Mouse (Mus musculus): Measurements from ENCODE around the gene Malsu1.

Gene Malsu1

GRCm38 (mm10) chr6:49077894-49078293, 4.3 kb downstream of the Malsu1 start:
- DNase-seq = no peak

DNA sequence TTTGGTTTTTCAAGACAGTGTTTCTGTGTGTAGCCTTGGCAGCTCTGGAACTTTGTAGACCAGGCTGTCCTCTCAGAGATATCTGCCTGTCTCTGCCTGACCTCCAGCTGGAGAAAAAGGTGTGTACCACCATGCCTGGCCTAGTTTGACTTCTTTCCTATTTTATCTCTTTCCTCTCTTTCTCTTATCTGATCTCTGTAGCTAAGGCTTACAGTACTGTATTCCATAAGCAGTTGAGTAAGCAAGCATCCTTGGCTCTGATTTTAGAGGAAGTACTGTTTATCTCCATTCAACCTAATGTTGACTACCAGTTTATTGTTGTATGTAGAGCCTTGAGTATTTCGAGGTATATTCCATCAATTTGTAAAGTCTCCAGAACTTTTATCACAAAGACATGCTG, 5.7 kb downstream of the Malsu1 start:
- no peak for DNase-seq

DNA sequence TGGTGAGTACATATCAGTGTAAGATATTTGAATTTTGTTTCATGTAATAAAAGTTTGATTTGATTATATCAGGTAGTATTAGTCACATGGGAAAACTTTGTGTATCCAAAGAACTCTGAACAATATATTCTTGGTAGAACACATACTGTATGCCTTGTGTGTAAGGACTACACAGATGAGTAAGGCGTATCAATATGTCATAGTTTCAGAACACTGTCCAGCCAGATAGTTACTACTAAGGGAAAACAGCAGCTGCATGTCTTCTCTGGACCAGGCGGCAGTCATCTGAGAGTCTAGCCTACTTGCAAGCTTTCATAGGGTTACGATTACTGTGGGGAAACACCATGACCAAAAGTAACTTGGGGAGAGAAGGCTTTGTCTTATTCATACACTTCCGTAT, 9.4 kb downstream of the Malsu1 start:
- DNase-seq = no peak

GRCm38 (mm10) chr6:49094968-49095367, 21.4 kb downstream of the Malsu1 start:
- no peak for DNase-seq

- no peak for DNase-seq
Observed at GRCm38 (mm10) chr6:49096421-49096820, 22.8 kb downstream of the Malsu1 start.

DNA sequence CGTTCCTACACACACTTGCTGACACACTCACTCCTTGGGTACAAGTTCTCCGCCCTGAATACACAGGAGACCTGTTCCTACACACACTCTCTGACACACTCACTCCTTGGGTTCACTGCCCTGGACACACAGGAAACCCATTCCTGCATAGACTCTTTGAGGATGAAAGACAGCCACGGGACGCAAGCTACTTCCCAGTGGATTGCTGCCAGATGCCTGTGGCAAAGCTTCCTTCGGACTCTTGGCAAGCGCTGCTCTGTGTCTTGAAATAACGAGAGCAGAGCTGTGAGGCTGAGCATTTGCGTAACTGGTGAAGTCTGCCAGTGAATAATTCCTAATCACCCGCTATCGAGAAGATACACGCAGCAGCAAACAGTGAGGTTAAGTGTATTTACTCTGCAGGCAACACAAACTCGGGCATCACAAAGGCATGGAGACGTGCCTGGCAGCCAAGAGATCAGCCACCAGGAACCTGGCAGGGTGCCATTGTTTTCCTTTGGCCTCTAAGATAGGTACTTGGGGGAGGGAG, 23.4 kb downstream of the Malsu1 start:
- DNase-seq = peak in 1 of 2 experiments; percentile 9

DNA sequence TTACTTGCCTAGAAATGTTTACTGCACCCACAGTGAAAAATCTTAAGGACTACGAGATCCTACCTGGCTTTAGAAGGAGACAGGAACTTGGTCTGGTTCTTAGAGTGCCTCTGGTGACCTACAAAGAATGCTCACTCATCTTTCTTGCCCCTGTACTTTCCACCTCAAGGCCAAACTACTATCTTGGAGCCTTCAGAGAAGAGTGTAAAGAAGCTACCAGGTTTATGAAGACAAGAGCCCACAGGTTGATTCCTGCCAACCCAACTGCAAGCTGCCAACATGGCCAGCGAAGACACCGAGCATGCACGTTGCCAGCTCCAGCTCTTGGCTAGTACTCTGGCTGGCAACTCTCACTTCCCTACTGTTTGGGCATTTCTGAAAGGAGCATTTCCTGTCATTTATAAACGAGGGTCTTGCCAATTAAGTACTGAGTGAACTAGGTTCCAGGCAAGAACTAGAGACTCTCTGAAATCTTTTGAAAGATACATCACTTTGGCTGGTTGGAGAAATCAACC, 24.1 kb downstream of the Malsu1 start:
- DNase-seq = no peak

- DNase-seq = no peak
Observed at GRCm38 (mm10) chr6:49099086-49099485, 25.5 kb downstream of the Malsu1 start.

- DNase-seq = no peak
Observed at GRCm38 (mm10) chr6:49106746-49107500, 33.3 kb downstream of the Malsu1 start.

DNA sequence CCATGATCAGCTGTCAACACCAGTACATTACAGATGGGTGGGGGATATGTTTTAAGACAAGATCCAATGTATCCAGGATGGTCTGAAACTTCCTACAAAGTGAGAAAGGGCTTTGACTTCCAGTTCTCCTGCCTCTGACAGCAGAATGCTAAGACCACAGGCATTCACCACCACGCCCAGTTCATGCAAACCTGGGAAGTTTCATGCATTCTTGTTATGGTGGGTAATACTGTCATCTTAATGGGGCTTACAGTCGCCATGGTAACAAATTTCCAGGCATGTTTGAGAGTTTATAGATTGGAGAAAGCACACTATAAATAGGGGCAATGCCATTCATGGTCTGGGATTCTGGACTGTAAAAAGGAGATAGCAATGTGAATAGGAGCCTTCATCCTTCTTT, 35.6 kb downstream of the Malsu1 start:
- DNase-seq = no peak

DNA sequence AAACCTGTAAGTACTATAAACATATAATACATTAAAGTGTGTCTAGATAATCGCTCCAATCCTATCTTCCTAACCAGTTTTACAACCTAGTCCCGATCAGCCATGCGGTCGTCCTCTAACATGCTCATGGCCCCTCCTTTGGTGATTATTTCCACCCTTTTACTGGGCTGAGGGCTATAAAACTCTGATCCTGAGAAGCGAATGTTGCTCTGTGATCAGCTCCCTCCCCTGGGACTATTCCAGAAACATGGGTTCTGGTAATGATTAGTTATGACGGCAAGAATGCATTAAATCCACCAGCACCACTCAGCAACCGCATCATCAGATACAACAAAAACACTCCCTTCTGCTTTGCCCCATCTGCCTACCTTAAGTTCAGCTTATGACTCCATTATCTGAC, 40.3 kb downstream of the Malsu1 start:
- DNase-seq = no peak

GRCm38 (mm10) chr6:49114457-49114856, 40.9 kb downstream of the Malsu1 start:
- no peak for DNase-seq

DNA sequence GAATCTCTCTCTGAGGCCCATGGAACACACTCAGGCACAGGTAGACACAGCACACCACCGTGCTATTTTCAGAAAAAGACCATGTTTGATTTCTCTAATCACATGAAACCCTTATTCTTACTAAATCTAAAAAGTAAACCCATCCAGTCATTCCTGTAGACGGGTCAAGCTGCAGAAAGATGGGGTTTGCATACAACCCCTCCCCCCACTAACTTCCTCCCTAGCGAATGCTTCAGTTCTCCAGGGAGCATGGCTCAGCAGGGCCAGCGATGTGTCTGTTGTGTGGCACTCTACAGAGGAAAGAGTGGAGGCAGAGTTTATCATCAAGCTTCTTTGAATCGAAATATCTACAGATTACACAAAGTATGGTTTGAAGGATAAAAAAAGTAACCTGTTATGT, 42.0 kb downstream of the Malsu1 start:
- no peak for DNase-seq

DNA sequence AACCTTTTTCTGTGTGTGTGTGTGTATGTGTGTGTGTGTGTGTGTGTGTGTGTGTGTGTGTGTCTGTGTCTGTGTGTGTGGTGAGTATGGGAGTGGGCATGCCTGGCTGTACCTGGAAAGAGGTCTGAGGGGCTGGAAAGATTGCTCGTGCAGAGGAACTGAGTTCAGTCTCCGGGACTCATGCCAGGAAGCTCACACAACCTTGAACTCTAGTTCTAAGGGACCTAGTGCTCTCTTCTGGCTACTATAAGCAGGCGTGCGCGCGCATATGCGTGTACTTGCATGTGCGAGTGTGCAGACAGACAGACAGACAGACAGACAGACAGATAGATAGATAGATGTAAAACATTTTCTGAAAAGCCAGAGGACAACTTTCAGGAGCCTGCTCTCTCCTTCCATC, 42.6 kb downstream of the Malsu1 start:
- DNase-seq = no peak

- no peak for DNase-seq
Observed at GRCm38 (mm10) chr6:49118446-49118845, 44.9 kb downstream of the Malsu1 start.

DNA sequence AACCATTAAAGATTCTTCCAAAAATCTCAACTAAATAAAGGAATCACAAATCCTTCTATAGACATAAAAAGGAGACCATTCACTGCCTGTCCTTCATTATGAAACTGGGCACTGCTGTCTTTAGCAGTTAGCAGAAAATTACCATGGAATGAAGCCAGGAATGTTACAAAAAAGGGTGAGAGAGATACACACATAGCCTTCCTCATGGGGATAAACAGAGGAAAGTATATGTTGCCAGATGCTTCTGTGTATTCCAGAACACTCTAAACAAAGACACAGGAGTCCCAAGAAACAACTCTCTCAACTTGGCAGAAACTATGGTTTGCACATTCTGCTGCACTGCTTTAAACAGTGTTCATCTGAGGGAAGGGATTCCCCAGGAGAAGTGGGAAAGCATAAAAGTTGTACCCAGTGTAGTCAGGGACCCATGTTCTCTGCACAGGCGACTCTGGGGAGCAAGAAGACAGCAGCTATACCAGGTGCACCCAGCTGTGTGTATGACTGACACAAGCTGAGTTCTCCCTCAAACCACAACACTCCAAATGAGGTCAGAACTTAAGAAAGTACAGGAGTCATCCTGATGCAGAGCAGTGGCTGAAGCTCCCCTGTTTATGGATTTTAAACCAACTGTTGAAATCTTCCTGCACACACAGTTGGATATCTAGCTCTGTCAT, 46.0 kb downstream of the Malsu1 start:
- DNase-seq = peak in 1 of 2 experiments; percentile 15

DNA sequence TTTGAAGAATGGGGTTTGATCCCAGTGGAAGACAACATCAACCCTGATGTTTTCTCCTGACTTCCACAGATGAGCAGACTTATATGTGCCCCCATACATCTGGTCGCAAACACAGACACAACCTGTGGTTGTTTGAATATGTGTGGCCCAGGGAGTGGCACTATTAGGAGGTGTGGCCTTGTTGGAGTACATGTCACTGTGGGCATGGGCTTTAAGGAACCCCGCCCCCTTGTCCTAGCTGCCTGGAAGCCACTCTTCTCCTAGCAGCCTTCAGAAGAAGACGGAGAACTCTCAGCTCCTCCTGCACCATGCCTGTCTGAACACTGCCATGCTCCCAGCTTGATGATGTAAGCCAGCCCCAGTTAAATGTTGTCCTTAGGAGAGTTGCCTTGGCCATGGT, 46.8 kb downstream of the Malsu1 start:
- DNase-seq = no peak

DNA sequence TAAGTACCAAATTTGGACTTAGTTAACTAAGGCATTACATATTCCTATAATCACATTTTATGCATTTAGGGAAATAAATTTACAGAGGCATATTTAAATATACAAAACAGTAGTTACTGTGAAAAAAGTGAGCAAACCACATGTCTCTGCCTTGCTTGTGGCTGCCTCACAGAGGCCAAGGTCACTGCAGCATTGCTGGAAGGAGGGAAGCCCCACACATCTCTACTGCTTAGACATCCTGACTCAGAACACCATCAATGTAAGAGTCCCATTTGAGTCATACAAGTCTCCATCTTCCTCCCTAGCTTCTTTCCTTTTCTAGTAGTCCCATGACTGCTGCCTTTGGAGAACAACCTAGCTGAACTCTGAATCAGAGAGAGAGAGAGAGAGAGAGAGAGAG, 56.7 kb downstream of the Malsu1 start:
- no peak for DNase-seq

GRCm38 (mm10) chr6:49131855-49132254, 58.3 kb downstream of the Malsu1 start:
- no peak for DNase-seq

DNA sequence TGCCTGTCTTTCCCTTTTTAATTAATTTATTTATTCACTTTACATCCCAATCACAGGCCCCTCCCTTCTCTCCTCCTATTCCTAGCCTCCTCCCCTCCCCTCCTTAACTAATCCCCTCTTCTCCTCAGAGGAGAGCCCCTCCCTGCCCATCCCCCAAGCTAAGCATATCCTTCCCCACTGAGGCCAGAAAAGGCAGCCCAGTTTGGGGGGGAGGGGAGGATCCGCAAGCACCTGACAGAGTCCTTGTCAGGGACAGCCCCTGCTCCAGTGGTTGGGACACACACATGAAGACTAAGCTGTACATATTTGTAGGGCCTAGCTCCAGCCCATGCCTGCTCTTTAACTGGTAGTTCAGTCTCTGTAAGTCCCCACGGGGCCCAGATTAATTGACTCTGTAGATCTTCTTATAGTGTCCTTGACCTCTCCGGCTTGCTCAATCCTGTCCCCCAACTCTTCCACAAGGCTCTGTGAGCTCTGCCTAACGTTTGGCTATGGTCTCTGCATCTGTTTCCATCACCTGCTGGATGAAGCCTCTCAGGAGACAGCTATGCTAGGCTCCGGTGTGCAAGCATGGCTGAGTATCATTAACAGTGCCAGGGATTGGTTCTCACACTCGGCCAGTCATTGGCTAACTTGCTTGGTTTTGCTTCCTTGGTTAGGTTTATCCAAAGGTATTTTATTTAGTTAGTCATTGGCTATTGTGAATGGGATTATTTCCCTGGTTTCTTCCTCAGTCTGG, 58.9 kb downstream of the Malsu1 start:
- DNase-seq = no peak

Measured in thymus, adult 18-20 months (tissue).